Mouse (Mus musculus) cerebellum, adult 2 months (tissue): ENCODE measurements around the gene Igfbp7.

Experiments
- CTCF ChIP-seq: fragments of 200-500 bp; IDR thresholded peaks from 2 replicates; pipeline ENCODE4 v1.5.1; 2011; ENCODE audit warnings: low read depth, mild to moderate bottlenecking, control low read depth, low read length, moderate library complexity, borderline replicate concordance; ENCODE audit not compliant: insufficient read depth
- POLR2A ChIP-seq: fragments of 200-500 bp; IDR thresholded peaks from 2 replicates; pipeline ENCODE4 v1.6.1; 2011; ENCODE audit warnings: low read length, control low read depth, borderline replicate concordance; ENCODE audit not compliant: insufficient read depth

GRCm38 (mm10) chr5:77386596-77387413 lies 21.0 kb downstream of the Igfbp7 start:
- no peak for TF ChIP-seq CTCF
- TF ChIP-seq POLR2A, result no peak
